Mouse (Mus musculus) mature B cell (primary cell): ENCODE data around the gene Tmem270.

Experiments
- in situ Hi-C: fragments of 300-500 bp; cut with MboI; formaldehyde crosslinking; loops from 2 replicates; pipeline ENCODE4 v1.14.3; 2019

Gene Tmem270

GRCm38 (mm10) chr5:134887447-134888335 is 18.8 kb downstream of the Tmem270 start:
- in situ Hi-C loops: no loop called here

- in situ Hi-C loops: no loop called here
These were observed 23.5 kb downstream of the Tmem270 start for GRCm38 (mm10) chr5:134883077-134883476.

GRCm38 (mm10) chr5:134876801-134877200 is 29.7 kb downstream of the Tmem270 start:
- in situ Hi-C loops: no loop called here

GRCm38 (mm10) chr5:134875245-134875644 is 31.3 kb downstream of the Tmem270 start:
- in situ Hi-C loops: no loop called here

- in situ Hi-C loops: no loop called here
These were observed 32.3 kb downstream of the Tmem270 start for GRCm38 (mm10) chr5:134873956-134874879.

- in situ Hi-C loops: no loop called here
These were observed 33.5 kb downstream of the Tmem270 start for GRCm38 (mm10) chr5:134873034-134873433.

- in situ Hi-C loops: no loop called here
These were observed 33.9 kb downstream of the Tmem270 start for GRCm38 (mm10) chr5:134872597-134872996.

GRCm38 (mm10) chr5:134868506-134868905 is 38.0 kb downstream of the Tmem270 start:
- in situ Hi-C loops: no loop called here

GRCm38 (mm10) chr5:134867320-134868144 is 39.0 kb downstream of the Tmem270 start:
- in situ Hi-C loops: no loop called here

- in situ Hi-C loops: no loop called here
These were observed 41.4 kb downstream of the Tmem270 start for GRCm38 (mm10) chr5:134865158-134865557.

- in situ Hi-C loops: no loop called here
These were observed 44.5 kb downstream of the Tmem270 start for GRCm38 (mm10) chr5:134861902-134862497.

- in situ Hi-C loops: no loop called here
These were observed 47.3 kb downstream of the Tmem270 start for GRCm38 (mm10) chr5:134859193-134859592.

GRCm38 (mm10) chr5:134858378-134858777 is 48.2 kb downstream of the Tmem270 start:
- in situ Hi-C loops: no loop called here

GRCm38 (mm10) chr5:134852873-134853272 is 53.7 kb downstream of the Tmem270 start:
- in situ Hi-C loops: no loop called here
